Mouse (Mus musculus) liver, embryonic 14.5 days (tissue): Measurements from ENCODE around the gene Olfr549.

Experiments
- CTCF ChIP-seq: IDR thresholded peaks from 2 replicates; pipeline ENCODE4 v1.5.1; 2016; ENCODE audit warnings: antibody characterized with exemption, low read depth, control low read depth
- EP300 ChIP-seq: IDR thresholded peaks from 2 replicates; pipeline ENCODE4 v1.6.1; 2016; ENCODE audit warnings: antibody characterized with exemption, low read depth

DNA sequence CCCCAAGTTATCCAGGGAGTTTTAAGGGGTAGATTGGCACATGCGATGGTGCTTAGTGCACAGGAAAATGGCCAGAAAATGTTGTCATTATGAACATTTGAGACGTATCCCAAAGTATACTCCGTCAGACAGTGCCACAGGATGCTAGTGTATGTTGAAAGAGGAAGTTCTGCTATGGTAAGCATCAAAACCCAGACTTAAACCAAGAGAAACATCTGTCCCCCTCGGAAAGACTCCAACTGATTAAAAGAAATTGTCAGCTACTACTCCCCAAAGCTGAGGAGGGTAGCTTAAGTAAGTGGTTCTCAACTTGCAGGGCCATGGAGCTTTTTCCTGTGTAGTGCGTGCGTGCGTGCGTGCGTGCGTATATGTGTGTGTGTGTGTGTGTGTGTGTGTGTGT lies 37.7 kb upstream of the Olfr549 start:
- TF ChIP-seq CTCF (no peak), EP300 (no peak)
